In genomic region chr2:27474621-27475484, GRCm38 (mm10) we compare ENCODE assay signal across 8 mouse cellular contexts. TPM values are rescaled to one million over a fixed set of nuclear protein-coding genes. Genes with fewer than 3 reads are reported as not detected.
DNase-seq lines count a peak whose midpoint lies in the region; ATAC-seq and TF ChIP-seq lines count a peak whose summit lies in the region.

No protein-coding gene starts in this region.

- peak; percentile 69 to 84 for DNase-seq in adrenal gland, adult (ENCODE audit: inconsistent age in 2 of 2, low spot score in 1 of 2)
- DNase-seq in adrenal gland, adult 8-10 months, result no peak
- DNase-seq in ZHBTc4 (ENCODE audit: low read depth, low spot score), result peak; percentile 57
- peak; percentile 62 for DNase-seq in heart, postnatal 4 days
- no peak for DNase-seq in midbrain, embryonic 14.5 days

- under 1% methylated on average over 67 of the region's 84 CpGs for WGBS in forebrain, embryonic 12.5 days
- WGBS in limb, embryonic 12.5 days, result under 1% methylated on average over 72 of the region's 84 CpGs
- WGBS in midbrain, embryonic 14.5 days, result under 1% methylated on average over 82 of the region's 84 CpGs

- H3K9me3 ChIP-seq in forebrain, embryonic 12.5 days, result no peaks in the 10 kb centered on the region
- H3K9me3 ChIP-seq in limb, embryonic 12.5 days, result no peaks in the 10 kb centered on the region
- no peaks in the 10 kb centered on the region for H3K9me3 ChIP-seq in midbrain, embryonic 14.5 days (ENCODE audit: control insufficient read depth, low read length)

- peak overlapping the region; percentile 99 for H3K27ac ChIP-seq in forebrain, embryonic 12.5 days
- peak overlapping the region; percentile 98 for H3K27ac ChIP-seq in limb, embryonic 12.5 days
- H3K27ac ChIP-seq in midbrain, embryonic 14.5 days (replicated peaks; ENCODE audit: low read depth, low read length), result peak overlapping the region; percentile 97
- H3K27ac ChIP-seq in testis, adult 2 months (ENCODE audit: control insufficient read depth, insufficient read depth, low read depth, low read length), result peak overlapping the region; percentile 81

- H3K4me3 ChIP-seq in forebrain, embryonic 12.5 days (replicated peaks), result peak overlapping the region; percentile 96
- H3K4me3 ChIP-seq in limb, embryonic 12.5 days (replicated peaks), result peak overlapping the region; percentile 99
- peak overlapping the region; percentile 97 for H3K4me3 ChIP-seq in midbrain, embryonic 14.5 days (replicated peaks; ENCODE audit: low read depth, low read length)
- H3K4me3 ChIP-seq in testis, adult 2 months (ENCODE audit: control insufficient read depth, low read depth, low read length), result peak overlapping the region; percentile 89

- no peak for TF ChIP-seq POLR2A in testis, adult 2 months (IDR thresholded peaks at IDR 0.05; ENCODE audit: control insufficient read depth, low read depth, low read length)

- H3K9ac ChIP-seq in forebrain, embryonic 12.5 days, result peak overlapping the region; percentile 98
- H3K9ac ChIP-seq in limb, embryonic 12.5 days (replicated peaks), result peak overlapping the region; percentile 98
- H3K9ac ChIP-seq in midbrain, embryonic 14.5 days (replicated peaks; ENCODE audit: low read length), result peak overlapping the region; percentile 93

- H3K4me1 ChIP-seq in forebrain, embryonic 12.5 days, result peaks cover 56% of the 10 kb centered on the region
- H3K4me1 ChIP-seq in limb, embryonic 12.5 days (replicated peaks), result peaks cover 52% of the 10 kb centered on the region
- H3K4me1 ChIP-seq in midbrain, embryonic 14.5 days (ENCODE audit: control insufficient read depth, insufficient read depth, low read length), result peaks cover 40% of the 10 kb centered on the region
- peaks cover 25% of the 10 kb centered on the region for H3K4me1 ChIP-seq in testis, adult 2 months (ENCODE audit: control insufficient read depth, insufficient read depth, low read length)

- H3K27me3 ChIP-seq in forebrain, embryonic 12.5 days, result no peaks in the 10 kb centered on the region
- H3K27me3 ChIP-seq in limb, embryonic 12.5 days, result no peaks in the 10 kb centered on the region
- H3K27me3 ChIP-seq in midbrain, embryonic 14.5 days (ENCODE audit: control insufficient read depth, insufficient read depth, low read length), result no peaks in the 10 kb centered on the region
- H3K27me3 ChIP-seq in testis, adult 2 months (ENCODE audit: control insufficient read depth, insufficient read depth, low read length), result no peaks in the 10 kb centered on the region

- TF ChIP-seq CTCF in testis, adult 2 months (IDR thresholded peaks at IDR 0.05; ENCODE audit: control insufficient read depth, insufficient read depth, insufficient replicate concordance, low read depth, low read length), result no peak

- H3K4me2 ChIP-seq in forebrain, embryonic 12.5 days, result peak overlapping the region; percentile 93
- H3K4me2 ChIP-seq in limb, embryonic 12.5 days, result peak overlapping the region; percentile 98
- H3K4me2 ChIP-seq in midbrain, embryonic 14.5 days (ENCODE audit: low read length), result peak overlapping the region; percentile 98

- 0 out of 2 replicates have a peak, but pooled peaks cover 10% of the 10 kb centered on the region for H3K36me3 ChIP-seq in forebrain, embryonic 12.5 days (replicated peaks)
- peaks cover 30% of the 10 kb centered on the region for H3K36me3 ChIP-seq in limb, embryonic 12.5 days
- 0 out of 2 replicates have a peak, but pooled peaks cover 3% of the 10 kb centered on the region for H3K36me3 ChIP-seq in midbrain, embryonic 14.5 days (ENCODE audit: control insufficient read depth, insufficient read depth, low read length)
- H3K36me3 ChIP-seq in testis, adult 2 months (ENCODE audit: control insufficient read depth, insufficient read depth, low read length), result no peaks in the 10 kb centered on the region

- ATAC-seq in forebrain, embryonic 12.5 days (ENCODE audit: low FRiP score), result peak; percentile 39
- ATAC-seq in limb, embryonic 12.5 days (ENCODE audit: insufficient number of reproducible peaks, insufficient read depth, low FRiP score, low TSS enrichment, low read depth), result no peak
- ATAC-seq in midbrain, embryonic 14.5 days (ENCODE audit: low FRiP score, low TSS enrichment), result peak; percentile 44

RNA-seq across cellular contexts. Expression of gene Brd3, which starts 32.6 kb away (rescaled TPM):
- total RNA-seq in adrenal gland, adult 8-10 months (2022), result 10 to 100 TPM; 87.2 to 97.9 (median 91.9) TPM
- polyA plus RNA-seq in forebrain, embryonic 12.5 days (2016; fragmentation: Nextera tagmentation; extraction: Ambion mirVana), result 140 and 155 TPM in 2 replicates
- 10 to 100 TPM; 57.5 to 59.6 TPM for total RNA-seq in heart, postnatal 4 days (2021)
- polyA plus RNA-seq in limb, embryonic 12.5 days (2016; fragmentation: Nextera tagmentation; extraction: Ambion mirVana), result 128 and 152 TPM in 2 replicates
- 165 and 174 TPM in 2 replicates for polyA plus RNA-seq in midbrain, embryonic 14.5 days (2014; fragmentation: Nextera tagmentation; extraction: Ambion mirVana)
- polyA plus RNA-seq in testis, adult 2 months (2012; rRNA removed), result 109 and 119 TPM in 2 replicates

RNA-seq across cellular contexts. Expression of gene Brd3os, which starts 32.7 kb away (rescaled TPM):
- 10 to 100 TPM in 3 of 4 experiments, 1 to 10 TPM in 1; 9.3 to 21.5 (median 15.3) TPM for total RNA-seq in adrenal gland, adult 8-10 months (2022)
- polyA plus RNA-seq in forebrain, embryonic 12.5 days (2016; fragmentation: Nextera tagmentation; extraction: Ambion mirVana), result 16.4 and 18.4 TPM in 2 replicates
- 1 to 10 TPM in 1 of 2 experiments, under 1 TPM in 1; 0.90 to 1.1 TPM for total RNA-seq in heart, postnatal 4 days (2021)
- polyA plus RNA-seq in limb, embryonic 12.5 days (2016; fragmentation: Nextera tagmentation; extraction: Ambion mirVana), result 10.7 and 11.5 TPM in 2 replicates
- 37.8 and 45.1 TPM in 2 replicates for polyA plus RNA-seq in midbrain, embryonic 14.5 days (2014; fragmentation: Nextera tagmentation; extraction: Ambion mirVana)
- polyA plus RNA-seq in testis, adult 2 months (2012; rRNA removed), result 9.7 and 13.3 TPM in 2 replicates

RNA-seq across cellular contexts. Expression of gene Wdr5, which starts 40.1 kb away (rescaled TPM):
- total RNA-seq in adrenal gland, adult 8-10 months (2022), result 10 to 100 TPM; 31.3 to 42.8 (median 36.3) TPM
- 65.3 and 68.3 TPM in 2 replicates for polyA plus RNA-seq in forebrain, embryonic 12.5 days (2016; fragmentation: Nextera tagmentation; extraction: Ambion mirVana)
- 10 to 100 TPM; 31.4 to 34.2 TPM for total RNA-seq in heart, postnatal 4 days (2021)
- 72.1 and 73.5 TPM in 2 replicates for polyA plus RNA-seq in limb, embryonic 12.5 days (2016; fragmentation: Nextera tagmentation; extraction: Ambion mirVana)
- 31.9 and 44.2 TPM in 2 replicates for polyA plus RNA-seq in midbrain, embryonic 14.5 days (2014; fragmentation: Nextera tagmentation; extraction: Ambion mirVana)
- polyA plus RNA-seq in testis, adult 2 months (2012; rRNA removed), result 25.6 and 27.2 TPM in 2 replicates

RNA-seq across cellular contexts. Expression of gene Vav2, which starts 48.0 kb away (rescaled TPM):
- total RNA-seq in adrenal gland, adult 8-10 months (2022), result 10 to 100 TPM; 23.4 to 55.4 (median 39.0) TPM
- 15.0 and 17.2 TPM in 2 replicates for polyA plus RNA-seq in forebrain, embryonic 12.5 days (2016; fragmentation: Nextera tagmentation; extraction: Ambion mirVana)
- total RNA-seq in heart, postnatal 4 days (2021), result 10 to 100 TPM; 13.3 to 14.8 TPM
- polyA plus RNA-seq in limb, embryonic 12.5 days (2016; fragmentation: Nextera tagmentation; extraction: Ambion mirVana), result 8.0 and 8.5 TPM in 2 replicates
- 14.1 and 16.4 TPM in 2 replicates for polyA plus RNA-seq in midbrain, embryonic 14.5 days (2014; fragmentation: Nextera tagmentation; extraction: Ambion mirVana)
- 35.7 and 56.1 TPM in 2 replicates for polyA plus RNA-seq in testis, adult 2 months (2012; rRNA removed)

Comparison
In these comparisons a context has a peak if more than half of its experiments do, and no peak if none do; other contexts are left out.
1. DNase-seq: peak in adrenal gland, adult (2 of 2), ZHBTc4 (single experiment) and heart, postnatal 4 days (single experiment); none in adrenal gland, adult 8-10 months (single experiment) and midbrain, embryonic 14.5 days (single experiment).
2. Peak in every context shown above with its lines, with median percentiles within 50 percentile points of each other: H3K27ac ChIP-seq, H3K4me2 ChIP-seq, H3K4me3 ChIP-seq and H3K9ac ChIP-seq.